Mouse (Mus musculus) neural tube, embryonic 11.5 days (tissue): Measurements from ENCODE around the gene Sbpl. TPM values are rescaled to one million over a fixed set of nuclear protein-coding genes. Genes with fewer than 3 reads are reported as not detected.
A peak's percentile ranks its signal among the peaks of the same experiment; 100 is the strongest.
"Not testable (repeated sequence)": the region's sequence is repeated elsewhere in the genome, so short reads cannot be mapped to it uniquely, and the experiment has no call there.

ENCODE experiments used
- ATAC-seq: fragments of 200-750 bp; cut with Nextera tagmentation; 2 replicates; pipeline ENCODE4 v1.8.0; 2017; ENCODE audit warnings: moderate number of reproducible peaks, mild to moderate bottlenecking, moderate TSS enrichment, moderate library complexity; ENCODE audit not compliant: insufficient read depth, low FRiP score, low TSS enrichment
- DNase-seq: peaks from one replicate; pipeline ENCODE4 v3.0.0-alpha.2; 2015; ENCODE audit warnings: low spot score
- H3K27ac ChIP-seq: fragments of 300-500 bp; sonication (generic); 2 replicates; pipeline ENCODE4 v1.5.1; 2014; ENCODE audit warnings: low read depth, mild to moderate bottlenecking, low read length
- H3K27me3 ChIP-seq: fragments of 300-500 bp; sonication (generic); 2 replicates; pipeline ENCODE4 v1.6.1; 2014; ENCODE audit warnings: mild to moderate bottlenecking, low read length, mixed read lengths; ENCODE audit not compliant: control insufficient read depth, insufficient read depth
- H3K36me3 ChIP-seq: fragments of 300-500 bp; sonication (generic); 2 replicates; pipeline ENCODE4 v1.6.1; 2014; ENCODE audit warnings: mild to moderate bottlenecking, low read length, moderate library complexity, mixed read lengths; ENCODE audit not compliant: control insufficient read depth, insufficient read depth
- H3K4me1 ChIP-seq: fragments of 300-500 bp; sonication (generic); 2 replicates; pipeline ENCODE4 v1.6.1; 2014; ENCODE audit warnings: low read length, mixed read lengths; ENCODE audit not compliant: control insufficient read depth, insufficient read depth
- H3K4me2 ChIP-seq: fragments of 300-500 bp; sonication (generic); 2 replicates; pipeline ENCODE4 v1.6.1; 2014; ENCODE audit warnings: low read depth, mild to moderate bottlenecking, moderate library complexity
- H3K4me3 ChIP-seq: fragments of 300-500 bp; sonication (generic); 2 replicates; pipeline ENCODE4 v1.5.1; 2014; ENCODE audit warnings: low read depth, low read length
- H3K9ac ChIP-seq: fragments of 300-500 bp; sonication (generic); 2 replicates; pipeline ENCODE4 v1.6.1; 2014; ENCODE audit warnings: mild to moderate bottlenecking, low read length
- H3K9me3 ChIP-seq: fragments of 300-500 bp; sonication (generic); 2 replicates; pipeline ENCODE4 v1.6.1; 2016; ENCODE audit warnings: low read length; ENCODE audit not compliant: control insufficient read depth
- WGBS: fragments of 180-500 bp; shearing (Covaris S2); extraction: QIAGEN DNeasy Blood & Tissue Kit; methylation state at CpG from one replicate; pipeline ENCODE4 v1.1.7; 2014; 5-methylcytosine and 5-hydroxymethylcytosine counted together
- polyA plus RNA-seq: library from polyadenylated mRNA; unstranded; fragments of >200 nt; fragmentation: Nextera tagmentation; extraction: Ambion mirVana; gene quantifications from 2 replicates; pipeline ENCODE4 v1.2.1, GENCODE M21; 2014

Sbpl gene
- polyA plus RNA-seq, 1 experiment from 2014 or later: not detected

GRCm38 (mm10) chr17:23941372-23941771 lies 13.7 kb downstream of the Sbpl start, which contains the start of gene Sbp:
Gene Sbp, plus strand, starts transcription at chr17:23941672.
- DNase-seq: no peak
- ATAC-seq: no peak
- no peak within 1 kb of the TSS for H3K4me3 ChIP-seq
- H3K27me3 ChIP-seq: no peaks in the 10 kb centered on the region
- no peaks in the 10 kb centered on the region for H3K9me3 ChIP-seq
- H3K27ac ChIP-seq: no peak within 1 kb of the TSS
- H3K4me2 ChIP-seq: no peak within 1 kb of the TSS
- no peaks in the 10 kb centered on the region for H3K4me1 ChIP-seq
- no peak within 1 kb of the TSS for H3K9ac ChIP-seq
- H3K36me3 ChIP-seq: no peaks in the 10 kb centered on the region

- H3K4me3 ChIP-seq: no peak overlapping the region
- no peak overlapping the region for H3K4me2 ChIP-seq
- no peak overlapping the region for H3K27ac ChIP-seq
- H3K9ac ChIP-seq: no peak overlapping the region
- no peaks in the 10 kb centered on the region for H3K4me1 ChIP-seq
- DNase-seq (no peak), ATAC-seq (no peak)
- WGBS: 89% methylated on average over 5 of the region's 5 CpGs
- H3K36me3 ChIP-seq: no peaks in the 10 kb centered on the region
- H3K9me3 ChIP-seq: no peaks in the 10 kb centered on the region
- H3K27me3 ChIP-seq: no peaks in the 10 kb centered on the region
These were observed 23.9 kb downstream of the Sbpl start for GRCm38 (mm10) chr17:23931157-23931556.

- Histone ChIP-seq H3K4me2 (peak overlapping the region; percentile 51), H3K4me1 (peaks cover 5% of the 10 kb centered on the region; the same call in 1 of the 2 replicates), H3K27ac (peak overlapping the region; percentile 95), H3K36me3 (no peaks in the 10 kb centered on the region), H3K9me3 (no peaks in the 10 kb centered on the region), H3K9ac (peak overlapping the region; percentile 71), H3K27me3 (no peaks in the 10 kb centered on the region), H3K4me3 (peak overlapping the region; percentile 46)
- ATAC-seq: peak; percentile 86
- WGBS: 0% methylated on average over 14 of the region's 14 CpGs
- peak; percentile 79 for DNase-seq
These were observed 30.0 kb downstream of the Sbpl start for GRCm38 (mm10) chr17:23925090-23925493.

- WGBS: under 1% methylated on average over 29 of the region's 29 CpGs
- peak; percentile 98 for ATAC-seq
- H3K9me3 ChIP-seq: no peaks in the 10 kb centered on the region
- H3K4me1 ChIP-seq: peaks cover 5% of the 10 kb centered on the region; the same call in 1 of the 2 replicates
- peak; percentile 93 for DNase-seq
- H3K4me3 ChIP-seq: peak overlapping the region; percentile 46
- peak overlapping the region; percentile 71 for H3K9ac ChIP-seq
- no peaks in the 10 kb centered on the region for H3K27me3 ChIP-seq
- H3K36me3 ChIP-seq: no peaks in the 10 kb centered on the region
- H3K27ac ChIP-seq: peak overlapping the region; percentile 95
- H3K4me2 ChIP-seq: peak overlapping the region; percentile 51
These were observed 30.5 kb downstream of the Sbpl start for GRCm38 (mm10) chr17:23924531-23925007.

GRCm38 (mm10) chr17:23917158-23917557 lies 37.9 kb downstream of the Sbpl start, which contains the start of gene Dcpp3:
Gene Dcpp3, plus strand, starts transcription at chr17:23917458.
- not testable (repeated sequence) for H3K9ac ChIP-seq, H3K36me3 ChIP-seq, H3K9me3 ChIP-seq, H3K4me1 ChIP-seq, ATAC-seq, H3K4me2 ChIP-seq, DNase-seq, H3K27ac ChIP-seq, H3K27me3 ChIP-seq, H3K4me3 ChIP-seq
- WGBS: 68% methylated on average over 4 of the region's 4 CpGs

Other genes starting within 250 kb of the Sbpl start
- gene 1520401A03Rik, start 232.5 kb downstream of the Sbpl start, polyA plus RNA-seq: 0.25 and 0.58 TPM in 2 replicates
- 37.2 and 44.5 TPM in 2 replicates for gene Pkmyt1, start 228.9 kb downstream of the Sbpl start, polyA plus RNA-seq
- gene Paqr4, start 214.4 kb downstream of the Sbpl start, polyA plus RNA-seq: 31.4 and 37.1 TPM in 2 replicates
- gene Kremen2, start 209.4 kb downstream of the Sbpl start, polyA plus RNA-seq: 6.8 and 7.8 TPM in 2 replicates
- gene Flywch1, start 183.7 kb downstream of the Sbpl start, polyA plus RNA-seq: 173 and 197 TPM in 2 replicates
- gene Flywch2, start 169.2 kb downstream of the Sbpl start, polyA plus RNA-seq: 29.1 and 32.6 TPM in 2 replicates
- 399 and 408 TPM in 2 replicates for gene Srrm2, start 164.7 kb downstream of the Sbpl start, polyA plus RNA-seq
- 1,025 and 1,061 TPM in 2 replicates for gene Elob, start 126.1 kb downstream of the Sbpl start, polyA plus RNA-seq
- gene Prss33, start 119.2 kb downstream of the Sbpl start, polyA plus RNA-seq: 0.18 TPM in 1 of 2 replicates, not detected in the other
- not detected in 2 replicates for gene Prss32, start 111.4 kb downstream of the Sbpl start, polyA plus RNA-seq
- gene Prss41, start 111.1 kb downstream of the Sbpl start, polyA plus RNA-seq: 1.3 and 1.8 TPM in 2 replicates
- gene Prss21, start 87.2 kb downstream of the Sbpl start, polyA plus RNA-seq: not detected in 2 replicates
- not detected in 2 replicates for gene Dcpp1, start 74.4 kb downstream of the Sbpl start, polyA plus RNA-seq
- not detected in 2 replicates for gene Dcpp2, start 74.4 kb downstream of the Sbpl start, polyA plus RNA-seq
- not detected in 2 replicates for gene Dcpp3, start 37.8 kb downstream of the Sbpl start, polyA plus RNA-seq
- gene Sbp, start 13.6 kb downstream of the Sbpl start, polyA plus RNA-seq: not detected in 2 replicates
- not detected in 2 replicates for gene Prss30, start 25.3 kb upstream of the Sbpl start, polyA plus RNA-seq
- 0.17 TPM in 1 of 2 replicates, not detected in the other for gene Prss22, start 42.8 kb upstream of the Sbpl start, polyA plus RNA-seq
- 0.37 TPM in 1 of 2 replicates, not detected in the other for gene Prss27, start 82.9 kb upstream of the Sbpl start, polyA plus RNA-seq
- gene Kctd5, start 118.2 kb upstream of the Sbpl start, polyA plus RNA-seq: 87.6 and 94.5 TPM in 2 replicates
- 44.6 and 44.9 TPM in 2 replicates for gene Pdpk1, start 195.7 kb upstream of the Sbpl start, polyA plus RNA-seq
- 27.3 and 36.2 TPM in 2 replicates for gene Amdhd2, start 208.5 kb upstream of the Sbpl start, polyA plus RNA-seq
- 555 and 574 TPM in 2 replicates for gene Atp6v0c, start 214.4 kb upstream of the Sbpl start, polyA plus RNA-seq